Mouse (Mus musculus): ENCODE results near the gene Sh2d4b. TPM values are rescaled to one million over a fixed set of nuclear protein-coding genes. Genes with fewer than 3 reads are reported as not detected.
A peak's percentile ranks its signal among the peaks of the same experiment; 100 is the strongest.

Gene Sh2d4b
- polyA plus RNA-seq, 1 experiment, result 0.13 TPM

DNA sequence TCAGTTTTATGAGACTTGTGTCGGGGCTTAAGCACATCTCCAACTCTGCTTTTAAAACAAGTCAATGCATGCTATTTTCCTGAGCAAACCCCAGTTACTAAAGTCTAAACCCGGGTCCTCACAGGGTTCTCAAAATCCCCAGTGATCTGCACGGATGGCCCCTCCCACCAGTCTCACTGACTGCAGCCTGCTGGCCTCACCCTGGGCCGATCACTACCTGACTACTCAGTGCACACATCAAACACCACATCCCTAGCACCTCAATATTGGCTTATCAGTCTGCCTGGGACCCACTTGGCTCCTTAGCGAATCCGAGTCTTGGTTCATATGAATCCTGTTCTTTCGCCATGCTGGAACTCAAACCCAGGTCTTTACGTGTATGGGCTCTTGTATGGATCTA is 2.6 kb upstream of the Sh2d4b start:
- WGBS, result 56% methylated on average over 8 of the region's 8 CpGs
- no peak for TF ChIP-seq POLR2A (IDR thresholded peaks at IDR 0.05; ENCODE audit: low read depth, low read length)
- no peak for TF ChIP-seq CTCF (IDR thresholded peaks at IDR 0.05; ENCODE audit: extremely low read depth, insufficient read length, insufficient replicate concordance, low read depth, low read length)
- no peak overlapping the region for H3K27ac ChIP-seq (ENCODE audit: insufficient read depth, low read depth, low read length)

DNA sequence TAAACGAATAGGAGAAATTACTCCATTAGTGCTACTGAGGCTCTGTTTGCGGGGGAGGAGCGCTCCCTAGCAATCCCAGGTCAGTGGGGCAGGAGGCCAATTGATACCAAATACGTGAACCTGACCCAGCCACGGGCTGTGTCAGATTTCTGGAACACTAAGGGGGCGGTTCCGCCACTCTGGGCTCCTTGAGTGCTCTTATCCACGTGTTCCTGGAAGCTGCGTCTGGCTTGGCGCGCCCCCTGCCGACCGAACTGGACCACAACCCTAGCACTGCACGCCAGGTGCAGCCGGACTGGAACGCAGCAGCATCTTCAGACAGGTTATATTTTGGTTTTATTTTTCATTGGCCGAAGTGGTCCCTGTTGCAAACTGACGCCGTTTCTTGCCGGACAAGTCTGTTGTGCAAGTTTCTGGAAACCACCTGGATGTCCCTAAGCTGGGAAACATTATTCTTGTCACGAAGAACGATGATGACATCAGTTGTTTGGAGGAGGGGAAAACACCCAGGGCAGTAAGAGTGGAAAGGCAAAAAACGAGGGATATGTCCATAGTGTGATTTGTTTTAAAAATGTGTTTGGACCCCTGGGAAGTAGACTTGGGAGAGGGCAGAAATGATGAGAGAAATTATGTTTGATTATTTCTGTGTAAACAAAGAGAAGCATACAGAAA is 1.6 kb upstream of the Sh2d4b start:
- Histone ChIP-seq H3K27me3 (ENCODE audit: control insufficient read depth, insufficient read depth, low read length) (no peaks in the 10 kb centered on the region), H3K27ac (ENCODE audit: insufficient read depth, low read depth, low read length) (no peak overlapping the region), H3K4me3 (ENCODE audit: low read depth, low read length) (no peak overlapping the region), H3K36me3 (ENCODE audit: control insufficient read depth, insufficient read depth, low read length) (no peaks in the 10 kb centered on the region), H3K4me1 (ENCODE audit: control insufficient read depth, insufficient read depth, insufficient read length, low read length) (peaks cover 2% of the 10 kb centered on the region; the same call in 1 of the 2 replicates)
- TF ChIP-seq POLR2A (IDR thresholded peaks at IDR 0.05; ENCODE audit: low read depth, low read length) (no peak), CTCF (IDR thresholded peaks at IDR 0.05; ENCODE audit: extremely low read depth, insufficient read length, insufficient replicate concordance, low read depth, low read length) (peak; percentile 81)
- 10% methylated on average over 23 of the region's 23 CpGs for WGBS

More for the DNA sequence above, 2.6 kb upstream of the Sh2d4b start:
- Histone ChIP-seq H3K27me3 (ENCODE audit: control insufficient read depth, insufficient read depth, low read length) (no peaks in the 10 kb centered on the region), H3K4me3 (ENCODE audit: low read depth, low read length) (no peak overlapping the region), H3K36me3 (ENCODE audit: control insufficient read depth, insufficient read depth, low read length) (no peaks in the 10 kb centered on the region), H3K4me1 (ENCODE audit: control insufficient read depth, insufficient read depth, insufficient read length, low read length) (peaks cover 4% of the 10 kb centered on the region; the same call in 1 of the 2 replicates)

DNA sequence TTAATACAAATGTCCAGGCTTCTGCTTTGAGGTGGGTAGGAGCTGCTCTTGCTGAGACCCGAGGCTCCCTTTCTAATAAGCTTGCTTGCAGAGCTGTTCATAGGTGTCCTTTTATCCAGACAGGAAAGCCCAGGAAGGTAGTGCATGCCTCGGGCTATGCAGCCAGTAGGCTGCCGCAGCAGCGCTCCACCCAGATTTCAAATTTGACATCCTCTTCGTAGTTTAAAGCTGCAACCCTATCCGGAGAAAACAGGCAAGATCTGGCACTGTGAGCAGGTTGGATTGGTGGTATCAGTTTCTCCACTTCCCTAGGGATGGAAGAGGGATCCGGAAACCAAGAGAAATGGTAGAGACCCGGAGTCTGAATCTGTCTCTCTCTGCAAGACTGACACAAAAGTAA is 818 bp upstream of the Sh2d4b start:
- Histone ChIP-seq H3K27ac (ENCODE audit: insufficient read depth, low read depth, low read length) (no peak overlapping the region), H3K4me3 (ENCODE audit: low read depth, low read length) (no peak overlapping the region), H3K27me3 (ENCODE audit: control insufficient read depth, insufficient read depth, low read length) (no peaks in the 10 kb centered on the region), H3K4me1 (ENCODE audit: control insufficient read depth, insufficient read depth, insufficient read length, low read length) (no peaks in the 10 kb centered on the region; the same call in 1 of the 2 replicates), H3K36me3 (ENCODE audit: control insufficient read depth, insufficient read depth, low read length) (no peaks in the 10 kb centered on the region)
- 75% methylated on average over 8 of the region's 8 CpGs for WGBS
- TF ChIP-seq POLR2A (IDR thresholded peaks at IDR 0.05; ENCODE audit: low read depth, low read length), result no peak
- TF ChIP-seq CTCF (IDR thresholded peaks at IDR 0.05; ENCODE audit: extremely low read depth, insufficient read length, insufficient replicate concordance, low read depth, low read length), result no peak

DNA sequence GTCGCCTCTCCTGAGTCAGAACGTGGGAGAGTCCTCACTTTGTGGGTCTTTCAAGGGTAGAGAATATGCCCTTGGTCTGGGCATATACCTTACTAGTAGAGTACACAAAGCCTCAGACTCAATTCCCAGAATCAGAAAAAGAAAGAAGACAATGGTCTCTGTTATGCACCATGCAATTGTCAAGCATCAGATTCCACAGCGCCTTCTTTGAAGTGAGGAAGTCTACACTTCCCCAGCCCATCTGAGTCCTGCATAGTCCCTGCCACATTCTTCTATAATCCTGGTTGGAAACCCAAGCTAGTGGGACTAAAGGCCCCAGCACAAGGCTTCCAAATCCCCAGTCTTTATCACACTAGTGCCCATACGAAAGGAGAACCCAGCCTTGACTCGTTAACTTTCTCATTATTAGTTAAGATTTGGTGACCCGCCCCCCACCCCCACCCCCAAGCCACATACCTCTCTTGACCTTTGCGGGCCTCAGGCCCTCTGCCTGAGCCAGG is 690 bp downstream of the Sh2d4b start:
- Histone ChIP-seq H3K27me3 (ENCODE audit: control insufficient read depth, insufficient read depth, low read length) (no peaks in the 10 kb centered on the region), H3K36me3 (ENCODE audit: control insufficient read depth, insufficient read depth, low read length) (no peaks in the 10 kb centered on the region), H3K4me1 (ENCODE audit: control insufficient read depth, insufficient read depth, insufficient read length, low read length) (no peaks in the 10 kb centered on the region), H3K27ac (ENCODE audit: insufficient read depth, low read depth, low read length) (no peak overlapping the region), H3K4me3 (ENCODE audit: low read depth, low read length) (no peak overlapping the region)
- TF ChIP-seq CTCF (IDR thresholded peaks at IDR 0.05; ENCODE audit: extremely low read depth, insufficient read length, insufficient replicate concordance, low read depth, low read length) (no peak), POLR2A (IDR thresholded peaks at IDR 0.05; ENCODE audit: low read depth, low read length) (no peak)
- 93% methylated on average over 7 of the region's 7 CpGs for WGBS

DNA sequence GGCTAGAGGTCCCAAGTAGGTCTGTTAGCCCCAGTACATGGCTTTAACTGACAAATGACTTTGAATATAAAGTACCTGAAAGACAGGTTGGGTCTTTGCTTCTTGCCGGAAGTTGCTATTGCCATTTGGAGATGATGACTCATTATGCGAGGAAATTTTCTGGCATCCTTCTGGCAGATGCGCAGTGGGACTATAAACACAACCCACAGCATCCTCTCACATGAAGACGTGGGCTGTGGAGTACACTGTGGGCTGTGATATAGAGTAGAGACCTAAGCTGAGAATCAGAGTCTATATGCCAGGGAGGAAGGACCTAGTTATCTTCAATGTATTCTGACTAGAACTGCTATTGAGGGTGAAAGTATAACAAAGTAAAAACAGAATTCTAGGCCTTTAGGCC is 1.6 kb downstream of the Sh2d4b start:
- Histone ChIP-seq H3K27me3 (ENCODE audit: control insufficient read depth, insufficient read depth, low read length) (no peaks in the 10 kb centered on the region), H3K4me1 (ENCODE audit: control insufficient read depth, insufficient read depth, insufficient read length, low read length) (no peaks in the 10 kb centered on the region), H3K4me3 (ENCODE audit: low read depth, low read length) (no peak overlapping the region), H3K36me3 (ENCODE audit: control insufficient read depth, insufficient read depth, low read length) (no peaks in the 10 kb centered on the region), H3K27ac (ENCODE audit: insufficient read depth, low read depth, low read length) (no peak overlapping the region)
- 85% methylated on average over 4 of the region's 4 CpGs for WGBS
- TF ChIP-seq POLR2A (IDR thresholded peaks at IDR 0.05; ENCODE audit: low read depth, low read length), result no peak
- no peak for TF ChIP-seq CTCF (IDR thresholded peaks at IDR 0.05; ENCODE audit: extremely low read depth, insufficient read length, insufficient replicate concordance, low read depth, low read length)

DNA sequence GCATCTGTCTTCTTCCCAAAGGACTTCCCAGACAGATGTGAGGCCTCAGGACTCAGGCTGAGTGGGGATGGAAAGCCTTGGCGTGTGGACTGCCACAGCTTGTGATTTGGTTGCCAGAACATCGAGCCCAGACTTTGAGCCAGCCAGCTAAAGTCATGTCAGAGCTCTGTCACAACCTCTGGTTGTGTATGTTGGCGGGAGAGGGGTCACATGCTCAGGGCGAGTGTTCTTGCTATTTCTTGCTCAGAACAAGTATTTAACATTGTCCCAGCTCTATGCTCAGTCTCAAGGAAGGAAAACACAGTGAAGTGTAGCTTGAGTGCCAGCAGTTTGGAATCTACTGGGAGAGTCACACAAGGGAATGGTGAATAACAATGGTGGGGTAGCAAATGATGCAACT is 3.4 kb downstream of the Sh2d4b start:
- Histone ChIP-seq H3K27ac (ENCODE audit: insufficient read depth, low read depth, low read length) (no peak overlapping the region), H3K4me1 (ENCODE audit: control insufficient read depth, insufficient read depth, insufficient read length, low read length) (no peaks in the 10 kb centered on the region), H3K27me3 (ENCODE audit: control insufficient read depth, insufficient read depth, low read length) (no peaks in the 10 kb centered on the region), H3K36me3 (ENCODE audit: control insufficient read depth, insufficient read depth, low read length) (no peaks in the 10 kb centered on the region), H3K4me3 (ENCODE audit: low read depth, low read length) (no peak overlapping the region)
- no peak for TF ChIP-seq CTCF (IDR thresholded peaks at IDR 0.05; ENCODE audit: extremely low read depth, insufficient read length, insufficient replicate concordance, low read depth, low read length)
- no peak for TF ChIP-seq POLR2A (IDR thresholded peaks at IDR 0.05; ENCODE audit: low read depth, low read length)
- 66% methylated on average over 4 of the region's 4 CpGs for WGBS

DNA sequence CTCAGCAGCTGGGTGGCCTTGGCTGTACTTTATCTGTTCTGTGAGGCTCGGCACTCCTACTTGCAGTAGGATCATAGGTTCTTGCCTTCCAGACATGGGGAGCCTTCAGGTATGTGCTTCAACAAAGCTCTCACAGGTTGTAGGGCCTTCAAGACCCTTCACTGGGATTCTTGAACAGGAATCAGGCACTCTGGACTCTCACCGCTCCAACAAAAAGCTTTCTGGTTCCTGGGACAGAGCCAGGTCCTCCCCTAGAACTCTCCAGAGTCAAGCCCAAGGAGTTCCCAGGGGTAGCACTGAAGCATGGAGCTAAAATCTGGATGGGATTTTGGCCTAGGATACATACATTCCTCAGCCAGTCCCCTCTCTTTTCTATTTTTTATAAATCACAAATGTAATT is 3.9 kb downstream of the Sh2d4b start:
- Histone ChIP-seq H3K27ac (ENCODE audit: insufficient read depth, low read depth, low read length) (no peak overlapping the region), H3K4me3 (ENCODE audit: low read depth, low read length) (no peak overlapping the region), H3K27me3 (ENCODE audit: control insufficient read depth, insufficient read depth, low read length) (no peaks in the 10 kb centered on the region), H3K4me1 (ENCODE audit: control insufficient read depth, insufficient read depth, insufficient read length, low read length) (no peaks in the 10 kb centered on the region), H3K36me3 (ENCODE audit: control insufficient read depth, insufficient read depth, low read length) (no peaks in the 10 kb centered on the region)
- TF ChIP-seq CTCF (IDR thresholded peaks at IDR 0.05; ENCODE audit: extremely low read depth, insufficient read length, insufficient replicate concordance, low read depth, low read length) (no peak), POLR2A (IDR thresholded peaks at IDR 0.05; ENCODE audit: low read depth, low read length) (no peak)
- 77% methylated on average over 2 of the region's 2 CpGs for WGBS

Data from small intestine, adult 2 months (tissue).